Mouse (Mus musculus): ENCODE data around the gene Cmya5.

- no peak for TF ChIP-seq CTCF (IDR thresholded peaks at IDR 0.05; ENCODE audit: low read depth)
- TF ChIP-seq EP300 (IDR thresholded peaks at IDR 0.05; ENCODE audit: low read depth), result no peak
These were observed 33.0 kb upstream of the Cmya5 start for GRCm38 (mm10) chr13:93177571-93177970.

All from liver, embryonic 14.5 days (tissue).